ENCODE assay signal across 8 mouse cellular contexts in the genomic region with DNA sequence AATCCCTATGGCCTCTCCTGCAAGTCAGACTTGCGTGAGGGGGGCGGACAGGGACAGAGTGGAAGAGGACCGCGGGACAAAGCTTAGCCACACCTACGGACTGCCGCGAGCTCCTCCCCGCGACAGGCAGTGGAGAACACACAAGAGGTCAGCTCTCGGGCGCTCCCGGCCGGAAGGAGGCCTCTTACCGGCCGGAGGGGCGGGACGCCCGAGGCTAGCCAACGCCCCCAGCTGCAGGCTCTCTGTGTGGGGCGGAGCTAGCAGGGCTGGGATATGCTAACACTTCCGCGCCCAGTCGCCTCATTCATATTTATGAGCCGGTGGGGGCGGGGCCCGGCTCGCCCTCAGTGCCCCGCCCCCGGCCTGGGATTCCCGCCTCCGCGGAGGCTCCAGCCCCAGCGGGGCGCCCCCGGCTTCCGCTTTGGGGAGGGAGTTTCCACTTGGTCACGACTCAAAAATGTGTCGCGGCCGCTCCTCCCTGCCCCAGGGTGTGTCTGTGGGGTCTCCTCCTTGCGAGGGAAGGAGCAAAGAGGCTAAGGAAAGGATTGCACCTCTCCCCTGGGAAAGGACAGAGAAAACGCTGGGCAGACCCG. TPM values are rescaled to one million over a fixed set of nuclear protein-coding genes. Genes with fewer than 3 reads are reported as not detected.
DNase-seq lines count a peak whose midpoint lies in the region; ATAC-seq and TF ChIP-seq lines count a peak whose summit lies in the region.

No protein-coding gene starts in this region.

- H3K4me2 ChIP-seq in hindbrain, embryonic 13.5 days, result peak overlapping the region; percentile 70

- peak overlapping the region; percentile 82 for H3K27ac ChIP-seq in hindbrain, embryonic 13.5 days

- WGBS in hindbrain, embryonic 13.5 days, result under 1% methylated on average over 43 of the region's 43 CpGs

- DNase-seq in Patski (ENCODE audit: low read depth, low spot score), result peak; percentile 84
- DNase-seq in cerebellum, postnatal 14 days, result peak; percentile 89 to 91
- DNase-seq in frontal cortex, postnatal 14 days (ENCODE audit: low spot score in 2 of 2), result peak; percentile 77 to 85
- DNase-seq in layer of hippocampus, postnatal 25 days (ENCODE audit: extremely low spot score in 1 of 2, low spot score in 1 of 2), result peak; percentile 68 to 73
- DNase-seq in lung, postnatal 25 days (ENCODE audit: low spot score), result peak; percentile 98
- DNase-seq in retina, embryonic 14.5 days (ENCODE audit: low spot score), result peak; percentile 99
- peak; percentile 98 for DNase-seq in thymus, postnatal 4 days

- H3K36me3 ChIP-seq in hindbrain, embryonic 13.5 days, result peaks cover 6% of the 10 kb centered on the region; the same call in 1 of the 2 replicates

- CTCF ChIA-PET in Patski (lab: Charles Lee), result interaction anchor here (1.0 to 2.2 kb wide), 4 partner anchors 9 to 21 kb away, joined by 3 to 8 read pairs (median 8); no protein-coding TSS in a partner anchor

- peak; percentile 96 for ATAC-seq in Patski
- peak; percentile 97 for ATAC-seq in hindbrain, embryonic 13.5 days (ENCODE audit: low FRiP score)

- H3K9me3 ChIP-seq in hindbrain, embryonic 13.5 days, result no peaks in the 10 kb centered on the region

- in situ Hi-C loops in Patski (cut with MboI; ENCODE audit: low pct_unique_long_range_greater_than_20kb), result no loop called here

- no peaks in the 10 kb centered on the region for H3K27me3 ChIP-seq in Patski
- no peaks in the 10 kb centered on the region for H3K27me3 ChIP-seq in hindbrain, embryonic 13.5 days

- peaks cover 19% of the 10 kb centered on the region for H3K4me1 ChIP-seq in hindbrain, embryonic 13.5 days (replicated peaks)

- H3K9ac ChIP-seq in hindbrain, embryonic 13.5 days, result peak overlapping the region; percentile 74

- peak overlapping the region; percentile 52 for H3K4me3 ChIP-seq in hindbrain, embryonic 13.5 days

- TF ChIP-seq CTCF in Patski (IDR thresholded peaks at IDR 0.05), result no peak

- POLR2A ChIA-PET in Patski (lab: Charles Lee), result interaction anchor here (1.2 kb wide), 1 partner anchor 14 kb away, joined by 3 read pairs; no protein-coding TSS in a partner anchor

RNA-seq across cellular contexts. Expression of gene Glis2, which starts 7.9 kb away (rescaled TPM):
- polyA plus RNA-seq in Patski (2021), result 87.1 TPM
- polyA plus RNA-seq in hindbrain, embryonic 13.5 days (2015; fragmentation: Nextera tagmentation; extraction: Ambion mirVana), result 21.8 and 22.5 TPM in 2 replicates
- 10 to 100 TPM; 15.4 to 16.2 TPM for total RNA-seq in layer of hippocampus, postnatal 25 days (2021)

RNA-seq across cellular contexts. Expression of gene Tfap4, which starts 27.0 kb away (rescaled TPM):
- polyA plus RNA-seq in Patski (2021), result 9.8 TPM
- 9.6 and 10.0 TPM in 2 replicates for polyA plus RNA-seq in hindbrain, embryonic 13.5 days (2015; fragmentation: Nextera tagmentation; extraction: Ambion mirVana)
- total RNA-seq in layer of hippocampus, postnatal 25 days (2021), result 1 to 10 TPM; 4.4 to 5.0 TPM

RNA-seq across cellular contexts. Expression of gene Pam16, which starts 38.2 kb away (rescaled TPM):
- 57.2 TPM for polyA plus RNA-seq in Patski (2021)
- 169 and 188 TPM in 2 replicates for polyA plus RNA-seq in hindbrain, embryonic 13.5 days (2015; fragmentation: Nextera tagmentation; extraction: Ambion mirVana)
- 10 to 100 TPM; 76.3 to 82.6 TPM for total RNA-seq in layer of hippocampus, postnatal 25 days (2021)

RNA-seq across cellular contexts. Expression of gene Srl, which starts 45.0 kb away (rescaled TPM):
- polyA plus RNA-seq in Patski (2021), result 2.0 TPM
- 24.6 and 27.0 TPM in 2 replicates for polyA plus RNA-seq in hindbrain, embryonic 13.5 days (2015; fragmentation: Nextera tagmentation; extraction: Ambion mirVana)
- total RNA-seq in layer of hippocampus, postnatal 25 days (2021), result 10 to 100 TPM; 13.9 to 16.7 TPM

RNA-seq across cellular contexts. Expression of gene Vasn, which starts 53.1 kb away (rescaled TPM):
- 74.5 TPM for polyA plus RNA-seq in Patski (2021)
- polyA plus RNA-seq in hindbrain, embryonic 13.5 days (2015; fragmentation: Nextera tagmentation; extraction: Ambion mirVana), result 6.3 and 7.3 TPM in 2 replicates
- total RNA-seq in layer of hippocampus, postnatal 25 days (2021), result 1 to 10 TPM; 6.0 TPM

Comparison
In these comparisons a context has a peak if more than half of its experiments do, and no peak if none do; other contexts are left out.
1. Peak in every context shown above with its lines: DNase-seq, ATAC-seq, H3K4me3 ChIP-seq and H3K27ac ChIP-seq.